17 mouse cellular contexts compared by ENCODE assay signal in the genomic region with DNA sequence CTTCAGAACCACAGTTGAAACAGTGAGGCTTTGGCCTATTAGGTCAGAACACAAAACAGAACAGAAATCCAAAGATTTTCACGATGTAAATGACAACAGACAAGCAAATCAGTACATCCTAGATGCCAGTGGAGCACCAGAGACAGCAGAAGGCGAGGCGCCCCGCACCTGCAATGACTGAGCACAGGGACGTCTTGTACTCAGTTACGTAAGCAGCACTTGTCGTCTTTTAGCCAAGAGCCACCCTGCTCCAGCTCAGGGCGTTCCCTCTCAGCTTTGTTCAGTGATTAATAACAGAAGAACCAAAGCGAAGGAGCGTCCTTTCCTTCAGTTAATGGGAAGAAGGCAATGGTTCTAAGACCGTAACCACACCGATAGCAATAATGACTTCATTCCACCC. TPM values are rescaled to one million over a fixed set of nuclear protein-coding genes. Genes with fewer than 3 reads are reported as not detected.
A peak's percentile ranks its signal among the peaks of the same experiment; 100 is the strongest.
DNase-seq lines count a peak whose midpoint lies in the region.
"Had no signal": no experiment of that assay in that cellular context is flagged by ENCODE, and none has a peak within 500 bp of the region (broad histone marks: within the 10 kb centered on the region; RNA-seq: fewer than 3 reads in every experiment).

No protein-coding gene starts in this region.

- intact Hi-C loops in heart, postnatal 25 days (cut with DNase I): no loop called here

- DNase-seq in heart, adult 11 months: peak; percentile 90
- no peak for DNase-seq in heart, postnatal 25 days (ENCODE audit: low spot score)
- DNase-seq in layer of hippocampus, adult 18-20 months (ENCODE audit: low spot score in 2 of 2): peak; percentile 19 to 76
- no peak for DNase-seq in layer of hippocampus, postnatal 25 days (ENCODE audit: extremely low spot score in 1 of 2, low spot score in 1 of 2)
- peak; percentile 31 for DNase-seq in layer of hippocampus, adult 9-11 months
- peak; percentile 85 for DNase-seq in lung, postnatal 36 days
- no peak for DNase-seq in adrenal gland, postnatal 14 days
- DNase-seq in ovary, postnatal 14 days (ENCODE audit: low spot score): no peak
- DNase-seq: adrenal gland, postnatal 36 days; cerebellum, adult 11 months; cerebellum, adult 9-11 months; kidney, postnatal 10 days; lung, embryonic 14.5 days; right cerebral cortex, postnatal 14 days; spleen, adult 18-20 months; thymus, postnatal 14 days had no signal

RNA-seq across cellular contexts. Expression of a gene that starts 12.3 kb away (rescaled TPM):
- 10 to 100 TPM; 23.2 to 25.1 TPM for total RNA-seq in heart, postnatal 25 days (2021)
- 10 to 100 TPM; 51.1 to 55.8 TPM for total RNA-seq in layer of hippocampus, adult 18-20 months (2021)
- 10 to 100 TPM; 45.4 to 50.1 TPM for total RNA-seq in layer of hippocampus, postnatal 25 days (2021)
- total RNA-seq in adrenal gland, postnatal 14 days (2021): 46.9 and 58.0 TPM in 2 replicates

RNA-seq across cellular contexts. Expression of a gene that starts 24.2 kb away (rescaled TPM):
- total RNA-seq in heart, postnatal 25 days (2021): 100 to 1,000 TPM; 135 to 152 TPM
- 100 to 1,000 TPM; 127 to 137 TPM for total RNA-seq in layer of hippocampus, adult 18-20 months (2021)
- total RNA-seq in layer of hippocampus, postnatal 25 days (2021): 100 to 1,000 TPM; 114 to 130 TPM
- total RNA-seq in adrenal gland, postnatal 14 days (2021): 63.1 and 64.8 TPM in 2 replicates

RNA-seq across cellular contexts. Expression of a gene that starts 40.6 kb away (rescaled TPM):
- 10 to 100 TPM; 45.9 to 47.3 TPM for total RNA-seq in heart, postnatal 25 days (2021)
- total RNA-seq in layer of hippocampus, adult 18-20 months (2021): 10 to 100 TPM; 97.4 to 99.3 TPM
- total RNA-seq in layer of hippocampus, postnatal 25 days (2021): 100 to 1,000 TPM in 1 of 2 experiments, 10 to 100 TPM in 1; 90.6 to 108 TPM
- total RNA-seq in adrenal gland, postnatal 14 days (2021): 85.8 and 91.7 TPM in 2 replicates

RNA-seq across cellular contexts. Expression of a gene that starts 40.9 kb away (rescaled TPM):
- under 1 TPM; 0.56 to 0.86 TPM for total RNA-seq in heart, postnatal 25 days (2021)
- 1 to 10 TPM; 1.8 to 3.5 TPM for total RNA-seq in layer of hippocampus, adult 18-20 months (2021)
- 1 to 10 TPM; 1.9 to 2.9 TPM for total RNA-seq in layer of hippocampus, postnatal 25 days (2021)
- total RNA-seq in adrenal gland, postnatal 14 days (2021): 8.5 and 10.7 TPM in 2 replicates
- total RNA-seq: monocyte, adult 5-6 weeks had no signal

Comparison
In these comparisons a context has a peak if more than half of its experiments do, and no peak if none do; other contexts are left out.
1. DNase-seq: peak in heart, adult 11 months (single experiment), layer of hippocampus, adult 18-20 months (2 of 2), layer of hippocampus, adult 9-11 months (single experiment) and lung, postnatal 36 days (single experiment); none in heart, postnatal 25 days (single experiment), layer of hippocampus, postnatal 25 days (0 of 2), adrenal gland, postnatal 14 days (single experiment) and ovary, postnatal 14 days (single experiment).